Mouse (Mus musculus): Measurements from ENCODE around the gene Lef1. TPM values are rescaled to one million over a fixed set of nuclear protein-coding genes. Genes with fewer than 3 reads are reported as not detected.

Lef1 gene
- 10 to 100 TPM; 10.8 to 12.9 TPM for total RNA-seq (2021)
- long read RNA-seq, experiment 1, transcript Lef1-201 (12 exons, 3,482 nt), result major isoform, 7 of 11 reads
- long read RNA-seq, experiment 1, partial matches to known transcripts, result 0 of 11 reads
- long read RNA-seq, experiment 1, other reads (novel, unspliced or antisense), result 3 of 11 reads
- long read RNA-seq, experiment 2, partial matches to known transcripts, result 3 of 11 reads
- long read RNA-seq, experiment 2, other reads (novel, unspliced or antisense), result 3 of 11 reads

DNA sequence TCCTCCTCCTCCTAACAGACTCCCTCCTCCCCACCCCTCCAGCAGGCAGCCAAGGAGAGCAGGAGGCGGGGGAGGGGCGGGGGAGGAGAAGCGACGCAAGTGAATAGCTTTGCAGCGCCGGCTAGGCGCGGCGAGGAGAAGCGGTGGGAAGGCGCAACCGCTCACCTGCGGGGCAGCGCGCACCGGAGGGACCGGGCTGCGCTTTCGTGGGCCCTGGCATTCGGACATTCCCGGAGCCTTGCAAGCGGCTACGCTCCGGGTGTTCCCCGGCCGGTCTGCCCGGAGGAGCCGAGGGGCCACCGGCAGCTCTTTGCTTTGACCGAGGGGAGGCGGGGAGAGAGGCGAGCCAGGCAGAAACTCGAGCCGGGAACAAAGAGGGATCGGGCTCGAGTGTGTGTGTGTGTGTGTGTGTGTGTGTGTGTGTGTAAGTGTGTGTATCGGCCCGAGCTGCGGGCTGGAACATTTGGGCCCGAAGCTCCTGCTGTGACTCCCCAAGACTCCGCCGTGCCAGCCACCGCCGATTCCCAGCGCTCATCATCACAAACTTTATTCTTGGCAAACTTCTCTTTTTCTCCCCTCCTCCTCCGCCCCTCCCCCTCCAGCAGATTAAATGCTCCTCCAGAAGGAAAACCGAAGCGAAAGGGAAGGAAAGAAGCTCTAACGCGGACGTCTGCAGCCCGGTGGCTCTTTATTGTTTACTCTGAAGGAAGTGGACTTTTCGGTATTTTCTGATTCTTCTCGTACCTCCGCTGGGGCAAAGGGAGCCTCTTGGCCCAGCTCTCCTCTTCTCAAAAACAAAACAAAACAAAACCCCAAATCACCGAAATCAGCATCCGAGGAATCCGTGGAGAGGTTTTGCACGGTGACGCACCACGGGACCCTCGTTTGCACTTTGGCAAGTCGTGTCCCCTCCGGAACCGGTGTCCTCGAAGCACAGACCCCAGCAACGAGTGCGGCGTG, at the start of gene Lef1:
Lef1 (plus strand) TSS at position 281 of the 960 bp plus-strand sequence.
- peak in 1 of 2 experiments; percentile 12 for DNase-seq (ENCODE audit: low spot score in 2 of 2)

- DNase-seq (ENCODE audit: low spot score in 2 of 2), result no peak
Measured at GRCm38 (mm10) chr3:131065001-131065400, 45.3 kb upstream of the Lef1 start.

- DNase-seq (ENCODE audit: low spot score in 2 of 2), result no peak
Measured at GRCm38 (mm10) chr3:131066171-131066570, 44.1 kb upstream of the Lef1 start.

GRCm38 (mm10) chr3:131068000-131068399, 42.3 kb upstream of the Lef1 start:
- no peak for DNase-seq (ENCODE audit: low spot score in 2 of 2)

- DNase-seq (ENCODE audit: low spot score in 2 of 2), result no peak
Measured at GRCm38 (mm10) chr3:131070210-131070609, 40.1 kb upstream of the Lef1 start.

DNA sequence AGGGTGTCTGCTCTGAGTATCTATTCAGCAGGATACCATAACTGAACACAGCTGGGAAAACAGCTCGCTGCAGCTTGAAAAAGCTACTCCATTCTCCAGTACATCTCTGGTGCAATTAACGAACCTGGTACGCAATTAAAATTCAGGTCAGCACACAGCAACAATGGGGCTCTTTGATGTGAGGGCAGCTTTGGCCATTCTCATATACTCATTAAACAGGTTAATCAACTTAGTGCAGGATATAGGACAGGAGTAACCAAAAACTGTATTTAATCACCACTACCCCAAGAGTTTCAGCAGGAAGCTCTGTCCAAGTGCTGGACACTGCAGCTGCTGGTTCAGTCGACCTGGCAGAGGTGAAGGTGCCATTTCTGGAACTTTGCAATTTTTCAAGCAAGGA, 37.6 kb upstream of the Lef1 start:
- no peak for DNase-seq (ENCODE audit: low spot score in 2 of 2)

GRCm38 (mm10) chr3:131073946-131074345, 36.3 kb upstream of the Lef1 start:
- DNase-seq (ENCODE audit: low spot score in 2 of 2), result no peak

DNA sequence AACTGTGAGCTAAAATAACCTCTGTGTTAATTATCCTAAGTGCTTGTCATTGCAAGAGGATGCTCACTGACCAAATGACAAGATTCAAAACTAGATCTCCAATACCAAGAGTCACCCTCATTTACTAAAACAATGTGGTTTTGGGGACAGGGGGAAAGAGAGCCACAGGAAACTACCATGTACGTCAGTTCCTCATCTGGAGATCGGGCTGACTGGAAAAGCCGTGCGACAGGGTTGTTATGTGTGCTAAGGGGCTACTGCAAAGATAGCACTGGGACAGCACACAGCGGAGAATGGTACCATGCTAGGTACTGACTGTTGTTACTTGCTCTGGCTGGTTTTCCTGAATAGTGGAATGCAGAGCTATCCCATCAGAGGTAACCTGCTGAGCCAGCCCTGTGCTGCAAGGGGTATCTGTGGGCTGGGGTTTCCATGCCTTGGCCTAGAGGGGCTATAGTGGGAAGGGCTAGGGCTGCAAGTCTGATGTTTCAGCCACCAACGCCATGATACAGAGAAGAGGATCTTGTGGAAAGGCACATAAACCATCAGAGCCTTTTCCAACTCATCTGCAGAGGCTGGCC, 32.1 kb upstream of the Lef1 start:
- DNase-seq (ENCODE audit: low spot score in 2 of 2), result no peak

DNA sequence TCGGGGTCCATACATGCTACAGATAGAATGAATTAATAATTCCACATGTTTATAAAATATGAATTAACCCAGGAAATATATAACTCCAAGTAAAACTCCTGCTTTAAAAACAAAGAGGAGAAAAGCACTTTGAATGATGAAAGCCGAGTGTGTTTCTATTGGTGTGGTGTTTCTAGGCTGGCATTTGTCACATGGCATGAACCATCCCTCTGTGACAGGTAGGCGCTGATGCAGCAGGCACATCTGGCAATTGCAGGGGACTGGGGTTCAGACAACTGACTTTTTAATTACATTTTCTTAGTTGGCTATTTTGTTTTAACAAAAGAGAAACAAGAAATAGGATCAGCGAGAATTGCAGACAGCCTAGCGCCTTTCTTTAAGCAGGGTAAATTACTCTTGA, 31.6 kb upstream of the Lef1 start:
- no peak for DNase-seq (ENCODE audit: low spot score in 2 of 2)

DNA sequence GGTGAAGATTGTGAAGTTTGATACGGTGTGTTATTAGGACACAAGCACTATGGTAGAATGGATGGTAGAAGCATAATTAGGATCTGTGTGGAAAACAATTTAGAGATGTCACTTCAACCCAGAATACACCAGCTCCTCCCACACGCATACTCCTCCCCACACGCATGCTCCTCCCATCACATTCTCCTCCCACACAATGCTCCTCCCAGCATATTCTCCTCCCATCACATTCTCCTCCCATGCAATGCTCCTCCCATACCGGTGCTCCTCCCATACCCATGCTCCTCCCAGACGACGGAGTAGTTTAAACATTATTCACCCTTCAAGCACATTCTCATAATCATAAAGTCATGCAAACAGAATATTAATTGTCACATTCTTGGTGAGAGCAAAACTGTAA, 26.5 kb upstream of the Lef1 start:
- DNase-seq (ENCODE audit: low spot score in 2 of 2), result no peak

- DNase-seq (ENCODE audit: low spot score in 2 of 2), result no peak
Measured at GRCm38 (mm10) chr3:131084718-131085561, 25.3 kb upstream of the Lef1 start.

GRCm38 (mm10) chr3:131085978-131086377, 24.3 kb upstream of the Lef1 start:
- DNase-seq (ENCODE audit: low spot score in 2 of 2), result no peak

DNA sequence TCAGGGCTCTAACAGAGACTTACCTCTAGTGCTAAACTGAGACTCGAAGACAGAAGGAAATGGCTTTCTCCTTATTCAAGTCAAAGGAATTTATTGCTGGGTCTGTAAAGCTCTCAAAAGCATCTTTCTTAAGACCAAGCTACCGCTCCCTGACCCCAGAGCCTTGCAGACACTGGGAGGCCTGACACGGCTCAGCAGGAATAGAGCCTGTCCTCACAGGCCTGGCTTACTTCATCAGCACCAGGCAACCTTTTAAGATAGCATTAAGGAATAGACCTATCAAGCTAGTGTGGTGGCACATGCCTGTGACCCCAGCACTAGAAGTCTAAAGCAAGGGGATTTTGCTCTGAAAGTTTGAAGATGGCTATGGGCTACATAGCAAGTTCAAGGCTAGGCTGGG, 20.6 kb upstream of the Lef1 start:
- no peak for DNase-seq (ENCODE audit: low spot score in 2 of 2)

DNA sequence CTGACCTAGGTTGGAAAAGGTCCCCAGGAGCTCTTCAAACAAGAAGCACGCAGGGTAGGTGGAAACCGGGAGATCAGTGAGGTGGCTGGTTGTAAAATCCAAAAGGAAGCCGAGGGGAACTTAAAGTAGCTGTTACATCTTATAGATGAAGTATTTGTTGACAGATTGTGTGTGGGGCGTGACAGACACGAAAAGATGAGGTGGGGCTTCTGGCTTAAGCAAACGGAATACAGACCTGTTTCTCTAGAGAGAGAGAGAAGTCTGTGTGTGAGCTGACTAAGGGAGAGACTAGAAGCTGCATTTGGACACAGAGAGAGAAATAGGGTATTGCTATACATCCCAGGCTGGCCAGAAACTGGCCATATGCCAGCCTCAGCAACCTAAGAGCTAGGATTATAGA, 18.2 kb upstream of the Lef1 start:
- DNase-seq (ENCODE audit: low spot score in 2 of 2), result no peak

- no peak for DNase-seq (ENCODE audit: low spot score in 2 of 2)
Measured at GRCm38 (mm10) chr3:131093736-131094135, 16.5 kb upstream of the Lef1 start.

- no peak for DNase-seq (ENCODE audit: low spot score in 2 of 2)
Measured at GRCm38 (mm10) chr3:131096105-131096504, 14.2 kb upstream of the Lef1 start.

DNA sequence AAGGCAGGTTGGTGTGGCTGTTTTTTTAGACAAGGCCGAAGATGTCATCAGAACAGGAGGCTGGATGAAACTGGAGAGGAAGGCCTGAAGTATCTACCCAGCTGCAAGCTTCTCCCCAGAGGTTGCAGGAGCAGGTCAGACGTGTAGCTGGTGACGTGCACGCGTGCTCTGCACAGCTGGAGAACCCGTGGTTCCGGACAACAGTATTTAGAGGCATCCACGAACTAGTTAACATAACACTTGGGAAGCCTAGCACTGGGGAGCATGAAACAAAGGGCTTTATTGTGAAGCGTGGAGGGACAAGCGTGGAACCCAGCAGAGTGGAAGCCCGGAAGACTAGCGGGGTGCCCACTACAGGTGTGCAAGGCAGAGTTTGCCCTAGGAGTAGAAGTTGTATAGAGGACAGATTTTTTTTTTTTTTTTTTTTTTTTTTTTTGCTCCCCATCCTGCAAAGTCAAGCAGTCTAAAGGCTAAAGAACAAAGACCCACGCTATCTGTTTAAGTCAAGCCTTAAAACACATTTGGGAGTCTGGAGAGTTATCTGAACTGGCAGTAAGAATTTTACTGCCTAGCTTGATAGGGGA, 8.0 kb upstream of the Lef1 start:
- no peak for DNase-seq (ENCODE audit: low spot score in 2 of 2)

- DNase-seq (ENCODE audit: low spot score in 2 of 2), result no peak
Measured at GRCm38 (mm10) chr3:131105362-131105761, 4.9 kb upstream of the Lef1 start.

- peak; percentile 28 to 33 for DNase-seq (ENCODE audit: low spot score in 2 of 2)
Measured at GRCm38 (mm10) chr3:131105940-131106401, 4.3 kb upstream of the Lef1 start.

DNA sequence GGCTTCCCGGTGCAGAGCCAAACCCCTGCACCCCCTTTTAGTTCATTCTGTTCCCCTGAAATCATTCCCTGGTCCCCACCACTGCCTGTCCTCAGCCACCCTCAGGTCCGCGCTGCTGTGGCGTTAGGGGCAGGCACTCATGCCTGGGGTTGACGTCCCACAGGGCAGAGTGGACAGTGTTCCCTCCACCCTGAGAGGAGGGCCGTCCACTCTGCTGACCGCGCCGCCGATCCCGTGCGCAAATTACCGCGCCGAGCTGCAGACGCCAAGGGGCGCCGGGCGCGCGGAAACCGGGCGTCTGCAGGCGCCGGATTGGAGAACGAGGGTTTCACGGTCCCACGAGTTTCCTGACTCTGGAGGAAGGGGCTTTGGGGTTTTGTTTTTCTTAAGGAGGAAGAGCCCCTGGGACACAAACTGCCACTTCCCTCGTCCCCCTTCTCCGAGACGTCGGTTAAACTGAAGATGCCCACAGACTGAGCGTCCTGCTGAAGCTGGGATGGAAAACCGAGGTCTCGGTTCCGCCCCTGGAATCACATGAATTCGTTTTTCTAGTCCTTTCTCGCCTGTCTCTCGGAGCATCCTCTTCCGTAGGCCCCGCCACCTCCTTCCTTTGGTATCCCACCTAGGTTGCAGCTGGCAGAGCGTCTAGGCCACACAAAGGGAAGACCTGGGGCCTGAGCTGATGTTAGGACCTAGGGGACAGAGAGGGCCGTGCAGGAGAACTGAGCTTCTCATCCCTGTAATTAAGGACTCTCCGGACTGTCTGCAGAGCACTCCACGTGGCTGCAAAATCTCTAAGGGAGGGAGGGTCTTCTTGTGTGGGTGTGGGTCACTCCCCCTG, 3.6 kb upstream of the Lef1 start:
- DNase-seq (ENCODE audit: low spot score in 2 of 2), result no peak

All from adrenal gland, postnatal 4 days (tissue).